Mouse (Mus musculus) thymus, adult 18-20 months (tissue): ENCODE data around the gene Acap2.

Source experiments
- DNase-seq, 2 experiments: peaks; one replicate each; pipeline ENCODE4 v3.0.0; 2022; ENCODE audit warnings: mixed read lengths in 2 of 2

The Acap2 gene

GRCm38 (mm10) chr16:31205187-31205586, 4.1 kb upstream of the Acap2 start:
- no peak for DNase-seq

DNA sequence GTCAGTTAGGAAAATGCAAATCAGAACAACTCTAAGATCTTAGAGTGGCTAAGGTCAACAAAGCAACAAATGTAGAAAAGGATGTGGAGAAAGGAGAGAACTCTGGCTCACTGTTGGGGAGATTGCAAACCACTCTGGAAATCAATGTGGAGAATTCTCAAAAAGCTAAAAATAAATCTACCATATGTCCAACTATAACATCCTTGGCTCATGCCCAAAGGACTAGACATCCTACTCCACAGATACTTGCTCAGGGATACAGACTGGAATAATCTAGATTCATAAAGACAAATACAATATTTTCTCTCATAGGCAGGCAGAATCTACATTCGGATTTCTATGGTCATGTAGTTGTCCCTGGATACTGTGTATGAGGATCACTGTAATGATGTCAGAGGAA, 3.2 kb upstream of the Acap2 start:
- no peak for DNase-seq

GRCm38 (mm10) chr16:31201704-31202103, 659 bp upstream of the Acap2 start:
- DNase-seq: no peak

- DNase-seq: peak; percentile 16 to 38
Measured at GRCm38 (mm10) chr16:31199926-31200789, 887 bp downstream of the Acap2 start.

DNA sequence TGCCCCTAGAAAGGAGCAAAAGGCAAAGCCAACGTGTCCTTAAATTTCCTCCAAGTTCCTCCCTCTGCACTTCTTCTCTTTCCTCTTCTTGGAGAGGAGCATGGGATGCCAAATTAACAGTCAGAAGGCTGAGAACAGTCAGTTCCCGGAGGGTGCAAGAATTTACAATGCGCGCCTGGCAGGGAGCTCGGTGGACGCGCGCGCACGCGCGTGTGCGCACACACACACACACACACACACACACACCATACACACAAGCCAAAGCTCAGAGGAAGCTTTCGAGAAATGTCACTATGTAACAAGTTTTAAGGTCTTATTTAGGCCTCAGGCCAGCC, 1.5 kb downstream of the Acap2 start:
- no peak for DNase-seq

GRCm38 (mm10) chr16:31196971-31197370, 4.1 kb downstream of the Acap2 start:
- no peak for DNase-seq

- no peak for DNase-seq
Measured at GRCm38 (mm10) chr16:31192526-31192925, 8.5 kb downstream of the Acap2 start.

DNA sequence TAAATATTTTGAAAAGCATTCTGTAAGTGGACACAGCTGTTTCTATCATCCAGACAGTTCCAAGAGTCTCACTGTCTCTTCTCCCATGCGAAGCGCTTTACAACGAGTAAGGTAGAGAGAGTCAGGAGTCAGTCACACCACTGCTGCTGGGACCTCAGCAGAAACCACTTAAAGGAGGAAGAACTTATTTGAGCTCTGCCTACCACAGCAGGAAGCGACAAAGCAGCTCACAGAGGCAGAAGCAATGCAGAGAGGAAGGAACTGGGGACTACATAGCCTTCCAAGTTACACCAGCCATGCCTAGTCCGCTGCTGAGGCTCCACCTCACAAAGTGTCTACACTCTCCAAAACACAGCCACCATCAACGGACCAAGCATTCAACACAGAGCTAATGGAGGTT, 9.2 kb downstream of the Acap2 start:
- peak; percentile 37 to 58 for DNase-seq

DNA sequence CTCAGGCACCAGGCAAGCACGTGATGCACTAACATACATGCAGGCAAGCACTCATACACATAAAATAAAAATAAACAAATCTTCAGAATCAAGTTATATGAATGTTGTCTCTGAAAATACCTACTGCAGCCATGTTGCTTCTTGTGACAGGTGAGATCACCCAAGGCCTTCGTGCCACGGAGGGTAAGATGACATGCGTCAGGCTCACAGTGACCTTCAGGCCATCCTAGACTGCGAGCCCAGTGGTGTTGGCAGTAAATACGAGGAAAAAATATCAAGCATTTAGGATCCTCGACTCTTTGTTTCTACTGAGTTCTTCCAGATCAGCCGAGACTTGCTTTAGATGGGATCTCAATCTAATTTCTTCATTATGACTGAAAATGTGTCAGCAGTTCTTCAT, 10.6 kb downstream of the Acap2 start:
- no peak for DNase-seq

- DNase-seq: no peak
Measured at GRCm38 (mm10) chr16:31189291-31189690, 11.8 kb downstream of the Acap2 start.

- no peak for DNase-seq
Measured at GRCm38 (mm10) chr16:31188799-31189198, 12.2 kb downstream of the Acap2 start.

DNA sequence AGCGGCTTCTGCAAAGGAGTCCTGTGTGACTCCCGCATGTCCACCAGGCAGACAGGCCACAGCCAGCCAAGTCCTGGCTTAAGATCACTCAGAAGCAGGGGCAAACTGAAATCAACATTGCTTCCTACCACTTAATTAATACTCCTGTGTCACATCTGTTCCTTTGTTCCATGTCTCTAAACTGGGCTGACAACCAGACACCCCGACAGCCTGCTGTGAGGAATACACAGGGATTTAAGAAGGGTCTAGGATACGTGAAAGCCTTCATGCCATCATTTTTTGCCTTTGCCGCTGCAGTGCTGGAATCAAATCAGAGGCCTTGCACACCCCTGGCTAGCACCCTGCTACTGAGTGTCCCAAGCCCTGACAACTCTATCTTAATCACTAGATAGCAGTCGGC, 12.8 kb downstream of the Acap2 start:
- DNase-seq: no peak

DNA sequence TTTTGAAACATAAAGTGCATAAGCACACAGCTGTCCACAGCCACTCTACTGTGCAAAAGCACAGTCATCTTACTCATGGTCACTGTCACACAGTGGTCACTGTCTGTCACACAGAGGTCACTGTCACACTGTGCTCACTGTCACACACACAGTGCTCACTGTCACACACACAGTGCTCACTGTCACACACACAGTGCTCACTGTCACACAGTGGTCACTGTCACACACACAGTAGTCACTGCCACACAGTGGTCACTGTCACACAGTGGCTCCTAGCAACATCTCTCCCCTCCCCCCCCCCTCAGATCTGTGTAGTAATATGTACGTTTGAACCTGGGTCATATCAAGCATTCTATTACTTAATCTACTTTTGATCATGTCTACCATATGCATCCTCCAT, 13.9 kb downstream of the Acap2 start:
- no peak for DNase-seq

GRCm38 (mm10) chr16:31185757-31186156, 15.3 kb downstream of the Acap2 start:
- DNase-seq: no peak

DNA sequence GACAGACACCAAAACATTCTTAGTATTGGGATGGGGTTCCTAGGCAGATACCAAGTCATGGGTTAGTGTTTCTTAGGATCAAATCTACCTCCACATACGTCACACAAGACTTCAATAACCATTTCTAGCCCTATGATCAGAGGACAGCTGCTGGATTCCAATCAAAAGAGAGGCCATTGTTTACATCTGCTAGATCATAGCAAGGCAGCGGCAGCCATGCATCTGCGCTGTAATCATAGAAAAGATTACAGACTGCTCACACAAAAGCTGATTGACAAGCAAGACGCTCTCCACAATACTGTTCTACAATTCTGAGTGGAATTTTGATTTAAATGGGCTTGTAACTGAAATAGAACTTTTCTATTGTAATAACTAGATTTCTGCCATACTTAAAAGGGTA, 16.3 kb downstream of the Acap2 start:
- no peak for DNase-seq

DNA sequence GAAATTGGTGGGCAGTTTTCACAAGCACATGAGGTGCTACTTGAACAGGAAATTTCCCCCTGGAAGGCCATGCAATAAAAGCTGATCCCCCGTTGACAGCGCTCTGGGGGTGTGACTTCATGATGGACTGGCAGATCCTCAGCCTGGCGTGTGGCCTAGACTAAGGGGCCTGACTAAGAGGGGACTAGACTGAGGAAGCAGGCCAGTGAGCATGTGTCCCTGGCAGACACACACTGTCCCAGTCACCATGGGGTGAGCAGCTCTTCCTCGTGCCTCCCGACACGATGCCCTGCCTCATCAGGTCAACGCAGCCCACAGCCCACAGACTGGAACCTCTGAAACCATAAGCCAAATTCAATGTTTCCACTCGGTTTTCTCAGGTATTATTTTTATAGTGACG, 18.5 kb downstream of the Acap2 start:
- DNase-seq: no peak

GRCm38 (mm10) chr16:31180843-31181242, 20.2 kb downstream of the Acap2 start:
- no peak for DNase-seq

DNA sequence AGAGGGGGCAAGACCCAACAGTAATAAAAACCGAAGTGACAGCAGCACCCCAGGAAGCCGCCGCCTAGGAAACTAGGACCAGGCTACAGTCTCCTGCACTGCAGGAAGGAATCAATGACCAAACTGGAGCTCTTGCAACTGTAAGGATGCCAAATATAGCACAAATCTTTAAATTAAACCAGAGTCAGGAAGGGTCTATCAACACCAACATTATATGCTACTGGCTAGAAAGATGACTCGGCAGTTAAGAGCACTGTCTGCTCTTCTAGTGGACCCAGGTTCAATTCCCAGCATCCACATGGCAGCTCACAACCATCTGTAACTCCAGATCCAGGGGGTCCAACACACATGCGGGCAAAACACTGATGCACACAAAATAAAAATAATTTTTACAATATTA, 21.7 kb downstream of the Acap2 start:
- no peak for DNase-seq

DNA sequence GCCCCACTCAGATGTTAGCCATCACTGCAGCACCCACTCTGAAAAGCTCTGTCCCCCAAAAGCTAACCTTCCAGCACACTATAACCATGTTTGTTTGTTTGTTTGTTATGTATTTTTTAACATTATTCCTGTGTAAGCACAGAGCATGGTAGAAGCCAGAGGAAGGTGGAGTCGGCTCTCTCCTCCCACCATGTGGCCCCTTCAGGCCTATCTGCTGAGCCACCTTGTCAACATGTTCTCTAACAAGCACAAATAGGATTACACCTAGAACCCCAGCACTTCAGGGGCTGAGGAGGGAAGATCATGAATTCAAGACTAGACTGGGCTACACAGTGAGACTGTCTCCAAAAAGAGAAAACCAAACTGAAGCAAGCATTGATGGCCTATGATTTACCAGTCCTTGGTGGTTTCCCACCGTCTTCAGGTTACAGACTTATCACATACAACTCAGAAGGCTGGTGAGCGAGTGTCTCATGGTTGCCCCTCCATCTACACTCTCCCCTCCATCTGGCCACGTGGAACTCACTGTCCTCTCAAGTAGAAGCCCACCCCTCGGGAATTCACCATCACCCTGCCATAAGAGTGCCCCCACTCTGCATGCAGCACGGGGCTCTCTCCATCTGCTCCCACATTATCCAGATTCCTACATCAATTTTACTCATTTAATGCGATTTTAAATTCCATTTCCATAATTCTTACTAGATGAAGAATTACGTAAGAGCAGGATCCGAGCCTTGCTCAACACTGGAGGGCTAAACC, 26.0 kb downstream of the Acap2 start:
- DNase-seq: no peak

DNA sequence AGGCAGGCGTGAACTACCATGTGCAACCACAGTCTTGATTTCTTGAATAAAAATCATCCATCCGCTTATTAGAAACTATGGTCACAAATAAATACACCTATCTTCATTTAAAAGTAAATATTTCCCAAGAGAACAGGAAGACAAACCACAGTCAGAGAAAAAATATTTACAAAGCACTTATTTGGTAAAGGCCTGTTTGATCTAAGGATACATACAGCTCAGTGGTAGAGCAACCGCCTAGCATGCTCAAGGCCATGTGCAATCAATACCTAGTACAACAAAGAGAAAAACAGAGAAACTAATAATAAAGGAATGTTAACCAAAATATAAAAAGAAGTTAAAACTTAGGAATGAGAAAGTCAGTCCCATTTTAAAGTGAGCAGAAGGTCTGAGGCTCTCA, 28.8 kb downstream of the Acap2 start:
- no peak for DNase-seq

DNA sequence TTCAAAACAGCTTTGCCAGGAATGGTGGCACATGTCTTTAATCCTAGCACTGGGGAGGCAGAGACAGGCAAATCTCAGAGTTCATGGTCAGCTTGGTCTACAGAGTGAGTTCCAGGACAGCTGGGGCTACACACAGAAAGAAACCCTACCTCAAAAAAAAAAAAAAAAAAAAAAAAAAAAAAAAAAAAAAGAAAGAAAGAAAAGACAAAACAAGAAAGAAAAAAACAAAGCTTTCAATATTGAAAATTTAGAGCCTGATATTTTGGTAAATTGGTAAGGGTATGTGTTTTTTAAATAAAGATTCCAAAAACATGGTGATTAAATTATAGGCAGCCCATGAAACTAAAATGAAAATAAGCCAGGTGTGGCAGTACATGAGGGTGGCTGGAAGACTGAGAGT, 29.6 kb downstream of the Acap2 start:
- DNase-seq: no peak

DNA sequence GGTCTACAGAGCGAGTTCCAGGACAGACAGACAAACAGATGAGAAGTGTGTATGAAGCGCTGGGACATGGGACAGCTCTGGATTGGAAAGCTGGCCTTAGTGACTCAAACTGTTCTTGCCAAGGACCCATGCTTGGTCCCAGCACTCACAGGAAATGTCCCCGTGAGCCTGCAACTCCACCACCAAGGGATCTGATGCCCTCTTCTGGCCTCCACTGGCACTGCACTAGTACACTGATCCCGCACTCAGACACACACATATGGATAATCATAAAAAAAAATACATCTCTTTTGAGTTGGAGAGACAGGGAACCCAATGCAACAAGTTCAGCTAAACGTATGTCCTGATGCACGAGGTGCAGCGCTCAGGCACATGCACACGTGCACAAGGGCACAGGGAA, 30.7 kb downstream of the Acap2 start:
- no peak for DNase-seq

GRCm38 (mm10) chr16:31169596-31169995, 31.4 kb downstream of the Acap2 start:
- no peak for DNase-seq

- DNase-seq: no peak
Measured at GRCm38 (mm10) chr16:31167934-31168333, 33.1 kb downstream of the Acap2 start.
